Mouse (Mus musculus) neural tube, embryonic 14.5 days (tissue): ENCODE data around the gene Sgsm1. TPM values are rescaled to one million over a fixed set of nuclear protein-coding genes. Genes with fewer than 3 reads are reported as not detected.

ENCODE experiments used
- ATAC-seq: fragments of 200-750 bp; cut with Nextera tagmentation; 2 replicates; pipeline ENCODE4 v1.8.0; 2017; ENCODE audit warnings: low read depth, mild to moderate bottlenecking, moderate TSS enrichment, moderate library complexity
- H3K27ac ChIP-seq: fragments of 300-500 bp; sonication (generic); 2 replicates; pipeline ENCODE4 v1.5.1; 2014; ENCODE audit warnings: low read depth, mild to moderate bottlenecking, control low read depth, low read length, moderate library complexity, mixed read lengths
- H3K27me3 ChIP-seq: fragments of 300-500 bp; sonication (generic); 2 replicates; pipeline ENCODE4 v1.6.1; 2014; ENCODE audit warnings: low read length; ENCODE audit not compliant: control insufficient read depth, insufficient read depth
- H3K36me3 ChIP-seq: fragments of 300-500 bp; sonication (generic); 2 replicates; pipeline ENCODE4 v1.6.1; 2014; ENCODE audit warnings: low read length, mixed read lengths; ENCODE audit not compliant: control insufficient read depth, insufficient read depth
- H3K4me1 ChIP-seq: fragments of 300-500 bp; sonication (generic); 2 replicates; pipeline ENCODE4 v1.6.1; 2014; ENCODE audit warnings: low read length; ENCODE audit not compliant: control insufficient read depth, insufficient read depth
- H3K4me2 ChIP-seq: fragments of 300-500 bp; sonication (generic); 2 replicates; pipeline ENCODE4 v1.6.1; 2014; ENCODE audit warnings: mild to moderate bottlenecking, low read depth, low read length, control low read depth
- H3K4me3 ChIP-seq: fragments of 300-500 bp; sonication (generic); 2 replicates; pipeline ENCODE4 v1.5.1; 2014; ENCODE audit warnings: low read depth, low read length, control low read depth, mixed read lengths
- H3K9ac ChIP-seq: fragments of 300-500 bp; sonication (generic); replicated peaks from 2 replicates; pipeline ENCODE4 v1.6.1; 2014; ENCODE audit warnings: low read depth, mild to moderate bottlenecking, control low read depth, low read length, mixed read lengths
- H3K9me3 ChIP-seq: fragments of 300-500 bp; sonication (generic); 2 replicates; pipeline ENCODE4 v1.6.1; 2016; ENCODE audit warnings: low read length; ENCODE audit not compliant: control insufficient read depth
- WGBS: fragments of 180-500 bp; shearing (Covaris S2); extraction: QIAGEN DNeasy Blood & Tissue Kit; methylation state at CpG from one replicate; pipeline ENCODE4 v1.1.7; 2014; 5-methylcytosine and 5-hydroxymethylcytosine counted together
- microRNA-seq: library from miRNA; unstranded; fragments of <30 nt; microRNA quantifications from one replicate; pipeline ENCODE4, GENCODE M21; 2016
- polyA plus RNA-seq: library from polyadenylated mRNA; unstranded; fragments of >200 nt; fragmentation: Nextera tagmentation; extraction: Ambion mirVana; gene quantifications from 2 replicates; pipeline ENCODE4 v1.2.1, GENCODE M21; 2014

The Sgsm1 gene
- polyA plus RNA-seq, 1 experiment from 2014 or later: 17.0 TPM

GRCm38 (mm10) chr5:113196916-113197794, 113.4 kb downstream of the Sgsm1 start:
- no peaks in the 10 kb centered on the region for H3K36me3 ChIP-seq
- H3K9ac ChIP-seq: no peak overlapping the region
- 0 out of 2 replicates have a peak, but pooled peaks cover under 1% of the 10 kb centered on the region for H3K4me1 ChIP-seq
- H3K27me3 ChIP-seq: no peaks in the 10 kb centered on the region
- no peak for ATAC-seq
- no peaks in the 10 kb centered on the region for H3K9me3 ChIP-seq
- peak overlapping the region; percentile 34; the same call in 1 of the 2 replicates for H3K27ac ChIP-seq
- no peak overlapping the region for H3K4me2 ChIP-seq
- H3K4me3 ChIP-seq: no peak overlapping the region
- WGBS: 40% methylated on average over 9 of the region's 9 CpGs

GRCm38 (mm10) chr5:113195907-113196306, 114.7 kb downstream of the Sgsm1 start:
- no peak overlapping the region for H3K4me3 ChIP-seq
- H3K27me3 ChIP-seq: no peaks in the 10 kb centered on the region
- no peak overlapping the region for H3K4me2 ChIP-seq
- no peaks in the 10 kb centered on the region for H3K9me3 ChIP-seq
- no peak overlapping the region for H3K9ac ChIP-seq
- no peak for ATAC-seq
- WGBS: 91% methylated on average over 6 of the region's 6 CpGs
- 0 out of 2 replicates have a peak, but pooled peaks cover 2% of the 10 kb centered on the region for H3K4me1 ChIP-seq
- H3K27ac ChIP-seq: no peak overlapping the region
- H3K36me3 ChIP-seq: no peaks in the 10 kb centered on the region

DNA sequence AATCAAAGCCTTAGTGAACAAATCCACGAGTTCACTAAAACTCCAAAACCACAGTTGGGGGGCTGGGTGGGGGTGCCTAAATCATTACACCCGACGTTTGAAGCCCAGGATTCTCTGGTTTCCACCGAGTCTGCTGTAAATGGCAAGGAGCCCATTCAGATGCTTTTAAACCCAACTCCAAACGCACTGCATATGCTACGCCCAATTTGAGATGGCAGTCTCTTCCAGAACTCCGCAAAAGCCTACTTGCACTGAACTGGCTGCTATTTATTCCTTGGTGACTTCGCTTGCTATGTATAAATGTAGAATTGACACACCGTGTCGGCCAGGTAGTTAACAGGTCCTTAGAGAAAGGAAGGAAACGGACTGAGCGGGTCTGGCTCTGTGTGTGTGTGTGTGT, 115.1 kb downstream of the Sgsm1 start:
- no peak overlapping the region for H3K4me3 ChIP-seq
- H3K9ac ChIP-seq: no peak overlapping the region
- H3K27me3 ChIP-seq: no peaks in the 10 kb centered on the region
- no peaks in the 10 kb centered on the region for H3K9me3 ChIP-seq
- WGBS: 79% methylated on average over 12 of the region's 12 CpGs
- H3K27ac ChIP-seq: no peak overlapping the region
- no peaks in the 10 kb centered on the region for H3K36me3 ChIP-seq
- 0 out of 2 replicates have a peak, but pooled peaks cover 2% of the 10 kb centered on the region for H3K4me1 ChIP-seq
- no peak overlapping the region for H3K4me2 ChIP-seq
- no peak for ATAC-seq

DNA sequence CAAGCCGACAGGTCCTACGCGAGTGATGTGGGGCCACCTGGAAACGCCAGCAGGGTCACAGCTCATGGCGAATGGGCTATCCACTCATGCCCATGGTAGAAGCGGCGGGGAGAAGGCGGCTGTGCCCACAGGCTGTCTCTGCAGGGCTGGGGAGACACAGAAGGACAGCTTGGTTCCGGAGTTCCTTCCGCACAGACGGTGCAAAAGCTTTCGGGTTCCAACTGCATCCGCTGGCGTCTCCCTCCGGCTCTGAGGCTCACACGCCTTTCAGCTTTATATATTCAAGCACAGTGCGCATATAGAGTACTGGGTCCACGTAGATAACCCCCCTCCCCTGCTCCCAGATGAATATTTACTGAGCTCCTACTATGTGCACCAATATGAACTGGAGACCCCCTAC, 116.8 kb downstream of the Sgsm1 start:
- Histone ChIP-seq H3K4me1 (0 out of 2 replicates have a peak, but pooled peaks cover 2% of the 10 kb centered on the region), H3K4me2 (no peak overlapping the region), H3K4me3 (no peak overlapping the region), H3K36me3 (no peaks in the 10 kb centered on the region), H3K27ac (no peak overlapping the region), H3K9me3 (no peaks in the 10 kb centered on the region), H3K9ac (no peak overlapping the region), H3K27me3 (no peaks in the 10 kb centered on the region)
- WGBS: 94% methylated on average over 18 of the region's 18 CpGs
- no peak for ATAC-seq

Small RNAs within 50 kb of the gene (microRNA-seq; reads per million reads assigned to microRNA genes)
- not detected for gene Mir7229
- not detected for gene Mir7230

Other genes starting within 250 kb of the Sgsm1 start
- not detected in 2 replicates for gene Crybb2, start 240.7 kb downstream of the Sgsm1 start, polyA plus RNA-seq
- 0.82 and 0.91 TPM in 2 replicates for gene Crybb3, start 229.2 kb downstream of the Sgsm1 start, polyA plus RNA-seq
- 2.1 and 2.5 TPM in 2 replicates for gene 2900026A02Rik, start 89.5 kb downstream of the Sgsm1 start, polyA plus RNA-seq
- gene Tmem211, start 83.9 kb downstream of the Sgsm1 start, polyA plus RNA-seq: 0.14 TPM in 1 of 2 replicates, not detected in the other
- gene Aym1, start 46.5 kb upstream of the Sgsm1 start, polyA plus RNA-seq: not detected in 2 replicates
- gene Wscd2, start 179.5 kb upstream of the Sgsm1 start, polyA plus RNA-seq: 19.9 and 20.3 TPM in 2 replicates